Mouse (Mus musculus): ENCODE measurements around the gene Gm21976. TPM values are rescaled to one million over a fixed set of nuclear protein-coding genes. Genes with fewer than 3 reads are reported as not detected.

Gm21976 gene
- total RNA-seq, 1 experiment from 2014 or later, result not detected

GRCm38 (mm10) chr13:98296072-98296471, 16.4 kb downstream of the Gm21976 start:
- no peak for ATAC-seq (replicated peaks; ENCODE audit: low read depth, poor library complexity, severe bottlenecking)

GRCm38 (mm10) chr13:98297883-98298482, 18.3 kb downstream of the Gm21976 start:
- no peak for ATAC-seq (replicated peaks; ENCODE audit: low read depth, poor library complexity, severe bottlenecking)

- peak; percentile 94 for ATAC-seq (replicated peaks; ENCODE audit: low read depth, poor library complexity, severe bottlenecking)
These were observed 19.4 kb downstream of the Gm21976 start for GRCm38 (mm10) chr13:98298833-98299758.

- no peak for ATAC-seq (replicated peaks; ENCODE audit: low read depth, poor library complexity, severe bottlenecking)
These were observed 25.6 kb downstream of the Gm21976 start for GRCm38 (mm10) chr13:98305257-98305656.

GRCm38 (mm10) chr13:98306393-98306792, 26.7 kb downstream of the Gm21976 start:
- no peak for ATAC-seq (replicated peaks; ENCODE audit: low read depth, poor library complexity, severe bottlenecking)

- no peak for ATAC-seq (replicated peaks; ENCODE audit: low read depth, poor library complexity, severe bottlenecking)
These were observed 27.3 kb downstream of the Gm21976 start for GRCm38 (mm10) chr13:98306852-98307475.

GRCm38 (mm10) chr13:98308004-98308403, 28.3 kb downstream of the Gm21976 start:
- no peak for ATAC-seq (replicated peaks; ENCODE audit: low read depth, poor library complexity, severe bottlenecking)

GRCm38 (mm10) chr13:98308724-98309123, 29.0 kb downstream of the Gm21976 start:
- ATAC-seq (replicated peaks; ENCODE audit: low read depth, poor library complexity, severe bottlenecking), result no peak

GRCm38 (mm10) chr13:98311597-98311996, 31.9 kb downstream of the Gm21976 start:
- ATAC-seq (replicated peaks; ENCODE audit: low read depth, poor library complexity, severe bottlenecking), result no peak

- no peak for ATAC-seq (replicated peaks; ENCODE audit: low read depth, poor library complexity, severe bottlenecking)
These were observed 33.9 kb downstream of the Gm21976 start for GRCm38 (mm10) chr13:98313631-98314030.

GRCm38 (mm10) chr13:98315124-98315523, 35.4 kb downstream of the Gm21976 start:
- no peak for ATAC-seq (replicated peaks; ENCODE audit: low read depth, poor library complexity, severe bottlenecking)

GRCm38 (mm10) chr13:98316140-98316479, 36.4 kb downstream of the Gm21976 start:
- no peak for ATAC-seq (replicated peaks; ENCODE audit: low read depth, poor library complexity, severe bottlenecking)

- ATAC-seq (replicated peaks; ENCODE audit: low read depth, poor library complexity, severe bottlenecking), result peak; percentile 89
These were observed 37.0 kb downstream of the Gm21976 start, which contains the start of gene Btf3 for GRCm38 (mm10) chr13:98316480-98317245. TSS of gene Btf3 (minus strand) at chr13:98317006.

GRCm38 (mm10) chr13:98317246-98317677, 37.6 kb downstream of the Gm21976 start:
- ATAC-seq (replicated peaks; ENCODE audit: low read depth, poor library complexity, severe bottlenecking), result peak; percentile 10

- ATAC-seq (replicated peaks; ENCODE audit: low read depth, poor library complexity, severe bottlenecking), result no peak
These were observed 38.2 kb downstream of the Gm21976 start for GRCm38 (mm10) chr13:98317911-98318310.

GRCm38 (mm10) chr13:98325034-98325433, 45.3 kb downstream of the Gm21976 start:
- ATAC-seq (replicated peaks; ENCODE audit: low read depth, poor library complexity, severe bottlenecking), result no peak

- ATAC-seq (replicated peaks; ENCODE audit: low read depth, poor library complexity, severe bottlenecking), result peak; percentile 90
These were observed 52.4 kb downstream of the Gm21976 start for GRCm38 (mm10) chr13:98332106-98332505.

- ATAC-seq (replicated peaks; ENCODE audit: low read depth, poor library complexity, severe bottlenecking), result no peak
These were observed 56.5 kb downstream of the Gm21976 start for GRCm38 (mm10) chr13:98336205-98336604.

- no peak for ATAC-seq (replicated peaks; ENCODE audit: low read depth, poor library complexity, severe bottlenecking)
These were observed 60.8 kb downstream of the Gm21976 start for GRCm38 (mm10) chr13:98340506-98340905.

GRCm38 (mm10) chr13:98349491-98349890, 69.8 kb downstream of the Gm21976 start:
- ATAC-seq (replicated peaks; ENCODE audit: low read depth, poor library complexity, severe bottlenecking), result no peak
